ENCODE assay signal across 24 mouse cellular contexts in genomic region chr4:135904810-135905209, GRCm38 (mm10).
"Had no signal": no experiment of that assay in that cellular context is flagged by ENCODE, and none has a peak within 500 bp of the region (broad histone marks: within the 10 kb centered on the region; RNA-seq: fewer than 3 reads in every experiment).

No protein-coding gene starts in this region.

- H3K4me1 ChIP-seq: hindbrain, embryonic 10.5 days; hindbrain, embryonic 12.5 days; intestine, embryonic 15.5 days; limb, embryonic 10.5 days; limb, embryonic 12.5 days had no signal

- H3K4me3 ChIP-seq: gastrocnemius, adult 2 months; hindbrain, embryonic 10.5 days; hindbrain, embryonic 12.5 days; intestine, embryonic 15.5 days; left cerebral cortex, adult 2 months; limb, embryonic 10.5 days; limb, embryonic 12.5 days; liver, embryonic 13.5 days had no signal

- H3K9ac ChIP-seq: hindbrain, embryonic 12.5 days; hindbrain, embryonic 14.5 days; intestine, embryonic 15.5 days; limb, embryonic 12.5 days; liver, embryonic 13.5 days had no signal

- H3K27ac ChIP-seq: gastrocnemius, adult 2 months; hindbrain, embryonic 10.5 days; hindbrain, embryonic 12.5 days; hindbrain, embryonic 14.5 days; intestine, embryonic 15.5 days; left cerebral cortex, adult 2 months; limb, embryonic 10.5 days; limb, embryonic 12.5 days; liver, embryonic 13.5 days had no signal

- H3K4me2 ChIP-seq: heart, embryonic 11.5 days; hindbrain, embryonic 12.5 days; hindbrain, embryonic 14.5 days; intestine, embryonic 15.5 days; limb, embryonic 12.5 days; liver, embryonic 11.5 days; liver, embryonic 13.5 days had no signal

- ATAC-seq: hindbrain, embryonic 16.5 days; intestine, embryonic 15.5 days; intestine, postnatal 0 days had no signal

- DNase-seq: gastrocnemius, adult 2 months; gastrocnemius, postnatal 10 days; gastrocnemius, postnatal 25 days; heart, adult 18-20 months; heart, postnatal 10 days; heart, postnatal 4 days; kidney, adult 18-20 months; kidney, adult 8-10 months; kidney, postnatal 10 days; kidney, postnatal 25 days; kidney, postnatal 4 days; liver; liver, embryonic 13.5 days had no signal

- H3K9me3 ChIP-seq: hindbrain, embryonic 10.5 days; hindbrain, embryonic 12.5 days; intestine, embryonic 15.5 days; limb, embryonic 10.5 days; limb, embryonic 12.5 days; liver, embryonic 13.5 days had no signal

- H3K36me3 ChIP-seq: hindbrain, embryonic 10.5 days; hindbrain, embryonic 12.5 days; intestine, embryonic 15.5 days; limb, embryonic 10.5 days; limb, embryonic 12.5 days; liver, embryonic 13.5 days had no signal

- H3K27me3 ChIP-seq: hindbrain, embryonic 12.5 days; intestine, embryonic 15.5 days; limb, embryonic 12.5 days; liver, embryonic 13.5 days had no signal
